Mouse (Mus musculus): ENCODE measurements around the gene Slc12a8. TPM values are rescaled to one million over a fixed set of nuclear protein-coding genes. Genes with fewer than 3 reads are reported as not detected.

Gene Slc12a8
- total RNA-seq, 1 experiment = 3.7 TPM

GRCm38 (mm10) chr16:33615986-33616385 lies 98.9 kb downstream of the Slc12a8 start:
- no peak for DNase-seq (ENCODE audit: low read depth, low spot score)
- Histone ChIP-seq H3K9me3 (ENCODE audit: control insufficient read depth, insufficient read depth, low read depth, low read length) (no peaks in the 10 kb centered on the region), H3K27ac (ENCODE audit: insufficient read depth, low read depth, low read length, poor library complexity, severe bottlenecking) (no peak overlapping the region), H3K4me1 (ENCODE audit: control insufficient read depth in 2 of 2, insufficient read depth in 2 of 2, low read length in 2 of 2, poor library complexity in 1 of 2) (peaks cover 3 to 4% of the 10 kb centered on the region in 2 experiments; a peak in 3 of 4 replicates), H3K36me3 (ENCODE audit: control insufficient read depth, insufficient read depth, low read length, poor library complexity, severe bottlenecking) (no peaks in the 10 kb centered on the region), H3K4me3 (ENCODE audit: insufficient read depth in 1 of 2, low read depth in 1 of 2, low read length in 2 of 2, poor library complexity in 1 of 2, severe bottlenecking in 1 of 2) (no peak overlapping the region), H3K9ac (ENCODE audit: insufficient read depth, low read depth, low read length, poor library complexity, severe bottlenecking) (no peak overlapping the region)
- no peak for TF ChIP-seq ZC3H11A (IDR thresholded peaks at IDR 0.05; ENCODE audit: borderline replicate concordance, low read depth, low read length)
- TF ChIP-seq MAFK (IDR thresholded peaks at IDR 0.05; ENCODE audit: insufficient read depth, low read depth, low read length) = no peak
- no peak for TF ChIP-seq ZNF384 (IDR thresholded peaks at IDR 0.05; ENCODE audit: low read depth, low read length)
- no peak for TF ChIP-seq CHD2 (IDR thresholded peaks at IDR 0.05; ENCODE audit: low read depth, low read length)
- TF ChIP-seq HCFC1 (IDR thresholded peaks at IDR 0.05; ENCODE audit: borderline replicate concordance, insufficient read depth, low read length) = no peak
- in situ Hi-C loops (cut with MboI; ENCODE audit: low sequenced_read_pairs in 2 of 2, unreplicated experiment in 2 of 2) = no loop called here

DNA sequence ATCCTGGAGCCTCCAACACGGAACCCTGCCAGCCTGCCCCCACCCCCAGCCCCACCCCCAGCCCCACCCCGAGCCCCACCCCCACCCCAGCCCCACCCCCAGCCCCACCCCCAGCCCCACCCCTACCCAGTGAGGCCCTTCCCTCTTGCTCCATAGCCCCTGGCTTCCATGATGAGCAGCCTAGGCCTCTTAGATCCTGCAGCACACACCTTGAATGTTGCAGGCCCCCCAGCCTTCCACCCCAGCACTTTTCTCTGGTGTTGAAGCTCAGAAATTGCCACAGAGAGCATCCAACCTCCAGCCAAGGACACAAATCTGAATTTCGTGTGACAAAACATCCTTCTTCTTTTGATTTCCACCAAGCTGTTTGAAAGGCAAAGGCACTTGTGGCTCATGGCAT lies 104.7 kb downstream of the Slc12a8 start:
- H3K9me3 ChIP-seq (ENCODE audit: control insufficient read depth, insufficient read depth, low read depth, low read length) = no peaks in the 10 kb centered on the region
- no peak for TF ChIP-seq ZC3H11A (IDR thresholded peaks at IDR 0.05; ENCODE audit: borderline replicate concordance, low read depth, low read length)
- no peak for TF ChIP-seq MAFK (IDR thresholded peaks at IDR 0.05; ENCODE audit: insufficient read depth, low read depth, low read length)
- TF ChIP-seq HCFC1 (IDR thresholded peaks at IDR 0.05; ENCODE audit: borderline replicate concordance, insufficient read depth, low read length) = no peak
- TF ChIP-seq ZNF384 (IDR thresholded peaks at IDR 0.05; ENCODE audit: low read depth, low read length) = no peak
- TF ChIP-seq CHD2 (IDR thresholded peaks at IDR 0.05; ENCODE audit: low read depth, low read length) = no peak
- H3K4me1 ChIP-seq (ENCODE audit: control insufficient read depth in 2 of 2, insufficient read depth in 2 of 2, low read length in 2 of 2, poor library complexity in 1 of 2) = peaks cover 0 to 3% of the 10 kb centered on the region in 2 experiments; a peak in 2 of 4 replicates
- H3K9ac ChIP-seq (ENCODE audit: insufficient read depth, low read depth, low read length, poor library complexity, severe bottlenecking) = no peak overlapping the region; the same call in 1 of the 2 replicates
- no peak for DNase-seq (ENCODE audit: low read depth, low spot score)
- H3K4me3 ChIP-seq (ENCODE audit: insufficient read depth in 1 of 2, low read depth in 1 of 2, low read length in 2 of 2, poor library complexity in 1 of 2, severe bottlenecking in 1 of 2) = no peak overlapping the region
- peaks cover 2% of the 10 kb centered on the region; the same call in 1 of the 2 replicates for H3K36me3 ChIP-seq (ENCODE audit: control insufficient read depth, insufficient read depth, low read length, poor library complexity, severe bottlenecking)
- in situ Hi-C loops (cut with MboI; ENCODE audit: low sequenced_read_pairs in 2 of 2, unreplicated experiment in 2 of 2) = no loop called here
- no peak overlapping the region for H3K27ac ChIP-seq (ENCODE audit: insufficient read depth, low read depth, low read length, poor library complexity, severe bottlenecking)

GRCm38 (mm10) chr16:33624586-33624985 lies 107.5 kb downstream of the Slc12a8 start:
- peaks cover 0 to 3% of the 10 kb centered on the region in 2 experiments; a peak in 2 of 4 replicates for H3K4me1 ChIP-seq (ENCODE audit: control insufficient read depth in 2 of 2, insufficient read depth in 2 of 2, low read length in 2 of 2, poor library complexity in 1 of 2)
- no peak overlapping the region for H3K4me3 ChIP-seq (ENCODE audit: insufficient read depth in 1 of 2, low read depth in 1 of 2, low read length in 2 of 2, poor library complexity in 1 of 2, severe bottlenecking in 1 of 2)
- no peaks in the 10 kb centered on the region for H3K9me3 ChIP-seq (ENCODE audit: control insufficient read depth, insufficient read depth, low read depth, low read length)
- DNase-seq (ENCODE audit: low read depth, low spot score) = no peak
- TF ChIP-seq HCFC1 (IDR thresholded peaks at IDR 0.05; ENCODE audit: borderline replicate concordance, insufficient read depth, low read length) (no peak), ZNF384 (IDR thresholded peaks at IDR 0.05; ENCODE audit: low read depth, low read length) (no peak), MAFK (IDR thresholded peaks at IDR 0.05; ENCODE audit: insufficient read depth, low read depth, low read length) (no peak), ZC3H11A (IDR thresholded peaks at IDR 0.05; ENCODE audit: borderline replicate concordance, low read depth, low read length) (no peak), CHD2 (IDR thresholded peaks at IDR 0.05; ENCODE audit: low read depth, low read length) (no peak)
- in situ Hi-C loops (cut with MboI; ENCODE audit: low sequenced_read_pairs in 2 of 2, unreplicated experiment in 2 of 2) = no loop called here
- H3K36me3 ChIP-seq (ENCODE audit: control insufficient read depth, insufficient read depth, low read length, poor library complexity, severe bottlenecking) = peaks cover 2% of the 10 kb centered on the region; the same call in 1 of the 2 replicates
- H3K27ac ChIP-seq (ENCODE audit: insufficient read depth, low read depth, low read length, poor library complexity, severe bottlenecking) = no peak overlapping the region
- H3K9ac ChIP-seq (ENCODE audit: insufficient read depth, low read depth, low read length, poor library complexity, severe bottlenecking) = no peak overlapping the region

DNA sequence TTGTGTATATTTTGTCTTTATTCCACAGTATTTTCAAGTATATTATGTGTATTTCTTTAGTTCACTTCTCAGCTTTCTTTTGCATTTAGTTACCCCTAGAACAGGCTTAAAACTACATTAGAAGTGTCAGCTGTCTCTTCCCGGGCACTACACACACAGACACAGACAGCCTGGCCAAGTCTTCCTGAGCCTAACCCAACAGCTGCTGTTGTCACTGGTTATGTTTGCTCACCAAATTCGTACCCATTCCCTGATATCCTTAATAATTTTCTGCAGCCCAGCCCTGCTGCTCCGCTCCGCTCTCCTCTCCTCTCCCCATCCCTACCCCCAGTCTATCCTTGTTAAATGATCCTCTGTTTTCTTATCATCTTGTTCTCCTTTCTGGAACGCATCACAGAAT lies 112.4 kb downstream of the Slc12a8 start:
- Histone ChIP-seq H3K4me3 (ENCODE audit: insufficient read depth in 1 of 2, low read depth in 1 of 2, low read length in 2 of 2, poor library complexity in 1 of 2, severe bottlenecking in 1 of 2) (no peak overlapping the region), H3K4me1 (ENCODE audit: control insufficient read depth in 2 of 2, insufficient read depth in 2 of 2, low read length in 2 of 2, poor library complexity in 1 of 2) (no peaks in the 10 kb centered on the region), H3K27ac (ENCODE audit: insufficient read depth, low read depth, low read length, poor library complexity, severe bottlenecking) (no peak overlapping the region), H3K36me3 (ENCODE audit: control insufficient read depth, insufficient read depth, low read length, poor library complexity, severe bottlenecking) (peaks cover under 1% of the 10 kb centered on the region; the same call in 1 of the 2 replicates), H3K9ac (ENCODE audit: insufficient read depth, low read depth, low read length, poor library complexity, severe bottlenecking) (no peak overlapping the region), H3K9me3 (ENCODE audit: control insufficient read depth, insufficient read depth, low read depth, low read length) (no peaks in the 10 kb centered on the region)
- TF ChIP-seq ZC3H11A (IDR thresholded peaks at IDR 0.05; ENCODE audit: borderline replicate concordance, low read depth, low read length) = no peak
- no peak for TF ChIP-seq ZNF384 (IDR thresholded peaks at IDR 0.05; ENCODE audit: low read depth, low read length)
- DNase-seq (ENCODE audit: low read depth, low spot score) = no peak
- in situ Hi-C loops (cut with MboI; ENCODE audit: low sequenced_read_pairs in 2 of 2, unreplicated experiment in 2 of 2) = no loop called here

All from ES-E14 (cell line).